Mouse (Mus musculus): ENCODE measurements around the gene Hoxb5.

Hoxb5 gene

DNA sequence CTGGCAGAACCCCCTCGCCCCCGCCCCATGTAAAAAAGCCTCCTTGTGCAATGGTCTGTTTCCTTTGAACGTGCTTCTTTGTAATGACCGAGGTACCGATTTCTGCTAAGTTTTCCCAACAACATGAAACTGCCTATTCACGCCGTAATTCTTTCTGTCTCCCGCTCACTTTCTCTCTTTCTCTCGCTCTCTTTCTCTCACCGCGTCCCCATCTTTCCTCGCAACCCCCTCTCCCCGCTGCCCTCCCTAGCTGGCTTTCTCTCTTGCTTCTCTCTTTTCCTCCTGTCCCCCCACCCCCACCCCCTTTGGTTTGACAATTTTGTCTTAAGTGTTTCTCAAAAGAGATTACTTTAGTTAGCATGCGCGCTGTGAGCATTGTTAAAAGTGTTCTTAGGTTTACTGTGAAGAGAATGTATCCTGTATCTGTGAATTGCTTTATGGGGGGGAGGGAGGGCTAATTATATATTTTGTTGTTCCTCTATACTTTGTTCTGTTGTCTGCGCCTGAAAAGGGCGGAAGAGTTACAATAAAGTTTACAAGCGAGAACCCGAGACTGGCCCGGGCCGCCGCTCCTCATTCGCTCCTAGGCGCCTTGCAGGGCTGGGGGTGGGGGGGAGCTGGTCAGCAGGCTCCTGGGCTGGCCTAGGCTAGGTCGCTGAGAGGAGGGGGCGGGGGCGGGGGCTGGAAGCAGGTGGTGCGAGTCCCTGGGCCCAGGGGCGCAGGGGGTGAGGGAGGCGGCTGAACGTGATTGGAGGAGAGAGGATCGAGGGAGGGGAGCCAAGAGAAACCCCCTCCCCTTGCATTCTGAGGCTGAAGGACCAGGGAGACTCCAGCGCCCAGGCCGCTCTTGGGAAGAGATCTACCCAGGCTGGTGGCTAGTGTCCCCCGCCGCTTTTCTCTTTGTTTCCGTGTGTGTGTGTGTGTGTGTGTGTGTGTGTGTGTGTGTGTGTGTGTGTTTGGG, 18.1 kb upstream of the Hoxb5 start:
- in situ Hi-C loops (cut with MboI; ENCODE audit: low pct_unique_long_range_greater_than_20kb in 1 of 2, low sequenced_read_pairs in 2 of 2, unreplicated experiment in 1 of 2): no loop called here

DNA sequence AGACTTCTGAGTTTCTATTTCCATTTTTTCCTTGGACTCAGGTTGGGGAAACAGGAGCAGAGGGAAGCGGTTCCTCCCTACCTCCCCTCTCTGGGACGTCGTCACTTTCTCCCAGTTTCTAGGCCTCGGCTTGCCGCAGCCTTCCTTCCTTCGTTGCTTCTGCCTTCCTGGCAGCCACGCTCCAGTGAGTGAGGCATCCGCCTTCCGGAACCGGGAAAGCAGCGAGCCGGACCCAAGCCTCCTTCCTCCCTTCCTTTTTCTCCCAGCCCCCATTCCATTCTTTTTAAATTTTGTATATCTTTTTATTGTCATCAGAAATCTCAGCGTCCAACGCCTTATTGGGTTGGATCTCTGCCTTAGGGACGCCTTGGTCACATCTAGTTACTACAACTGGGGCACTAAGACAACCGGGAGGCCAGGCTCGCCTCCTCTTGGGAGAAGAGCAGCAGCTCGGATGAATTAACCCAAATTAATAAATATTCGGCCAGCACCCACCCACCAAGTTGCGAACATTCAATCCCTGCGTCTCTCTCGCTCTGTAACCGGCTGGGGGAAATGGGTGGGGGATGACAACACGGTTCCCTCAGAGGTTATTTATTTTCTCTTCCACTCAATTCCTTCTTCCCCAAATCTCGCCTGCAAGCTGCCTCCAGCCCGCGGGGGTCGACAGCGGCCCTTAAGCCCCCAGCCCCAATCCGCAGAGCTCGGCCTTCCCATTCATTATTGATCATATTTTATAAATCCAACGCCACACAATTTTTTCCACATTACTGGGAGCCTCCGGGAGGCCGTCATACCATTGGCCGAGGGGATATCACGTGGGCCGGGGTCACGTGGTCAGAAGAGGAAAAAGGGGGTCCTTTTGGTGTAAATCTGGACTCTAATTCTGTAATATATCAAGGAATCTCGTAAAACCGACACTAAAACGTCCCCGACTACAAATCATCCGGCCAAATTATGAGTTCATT, 17.1 kb upstream of the Hoxb5 start, which contains the start of gene Hoxb7:
Hoxb7 (plus strand) TSS at position 853 of the 968 bp plus-strand sequence.
- in situ Hi-C loops (cut with MboI; ENCODE audit: low pct_unique_long_range_greater_than_20kb in 1 of 2, low sequenced_read_pairs in 2 of 2, unreplicated experiment in 1 of 2): no loop called here

DNA sequence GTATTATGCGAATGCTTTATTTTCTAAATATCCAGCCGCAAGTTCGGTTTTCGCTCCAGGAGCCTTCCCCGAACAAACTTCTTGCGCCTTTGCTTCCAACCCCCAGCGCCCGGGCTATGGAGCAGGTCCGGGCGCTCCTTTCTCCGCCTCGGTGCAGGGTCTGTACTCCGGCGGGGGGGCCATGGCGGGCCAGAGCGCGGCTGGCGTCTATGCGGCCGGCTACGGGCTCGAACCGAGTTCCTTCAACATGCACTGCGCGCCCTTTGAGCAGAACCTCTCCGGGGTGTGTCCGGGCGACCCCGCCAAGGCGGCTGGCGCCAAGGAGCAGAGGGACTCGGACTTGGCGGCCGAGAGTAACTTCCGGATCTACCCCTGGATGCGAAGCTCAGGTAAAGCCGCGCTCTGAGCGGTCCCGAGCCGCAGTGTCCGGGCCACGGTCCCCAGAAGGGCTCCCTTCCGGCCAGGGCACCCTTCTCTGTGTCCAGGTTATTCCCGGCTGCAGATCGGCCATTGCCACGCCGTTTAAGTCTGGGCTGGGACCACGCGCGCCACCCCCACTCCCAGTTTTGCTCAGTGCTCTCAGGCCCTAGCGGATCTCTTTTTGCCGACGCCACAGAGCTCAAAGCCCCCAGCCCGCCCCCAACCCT, 16.3 kb upstream of the Hoxb5 start:
- in situ Hi-C loops (cut with MboI; ENCODE audit: low pct_unique_long_range_greater_than_20kb in 1 of 2, low sequenced_read_pairs in 2 of 2, unreplicated experiment in 1 of 2): no loop called here

DNA sequence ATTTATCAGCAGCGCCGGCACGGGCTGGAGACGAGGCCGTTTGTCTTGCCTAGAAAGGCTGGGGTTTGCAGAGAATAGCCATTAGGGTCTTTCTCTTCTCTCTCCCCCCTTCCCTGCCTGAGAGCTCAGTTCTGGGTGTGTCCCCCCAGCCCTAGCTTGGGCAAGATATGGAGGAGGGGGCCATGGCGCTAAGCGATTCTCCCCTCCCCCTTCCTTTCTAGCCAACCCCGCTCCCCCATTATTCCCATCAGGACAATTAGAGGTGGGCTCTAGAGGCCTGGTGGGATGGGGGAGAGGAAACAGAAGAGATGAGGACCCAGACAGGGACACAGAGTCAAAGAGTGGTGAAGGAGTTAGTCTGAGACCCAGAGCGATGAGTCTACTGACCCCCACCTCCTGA, 15.7 kb upstream of the Hoxb5 start:
- in situ Hi-C loops (cut with MboI; ENCODE audit: low pct_unique_long_range_greater_than_20kb in 1 of 2, low sequenced_read_pairs in 2 of 2, unreplicated experiment in 1 of 2): no loop called here

DNA sequence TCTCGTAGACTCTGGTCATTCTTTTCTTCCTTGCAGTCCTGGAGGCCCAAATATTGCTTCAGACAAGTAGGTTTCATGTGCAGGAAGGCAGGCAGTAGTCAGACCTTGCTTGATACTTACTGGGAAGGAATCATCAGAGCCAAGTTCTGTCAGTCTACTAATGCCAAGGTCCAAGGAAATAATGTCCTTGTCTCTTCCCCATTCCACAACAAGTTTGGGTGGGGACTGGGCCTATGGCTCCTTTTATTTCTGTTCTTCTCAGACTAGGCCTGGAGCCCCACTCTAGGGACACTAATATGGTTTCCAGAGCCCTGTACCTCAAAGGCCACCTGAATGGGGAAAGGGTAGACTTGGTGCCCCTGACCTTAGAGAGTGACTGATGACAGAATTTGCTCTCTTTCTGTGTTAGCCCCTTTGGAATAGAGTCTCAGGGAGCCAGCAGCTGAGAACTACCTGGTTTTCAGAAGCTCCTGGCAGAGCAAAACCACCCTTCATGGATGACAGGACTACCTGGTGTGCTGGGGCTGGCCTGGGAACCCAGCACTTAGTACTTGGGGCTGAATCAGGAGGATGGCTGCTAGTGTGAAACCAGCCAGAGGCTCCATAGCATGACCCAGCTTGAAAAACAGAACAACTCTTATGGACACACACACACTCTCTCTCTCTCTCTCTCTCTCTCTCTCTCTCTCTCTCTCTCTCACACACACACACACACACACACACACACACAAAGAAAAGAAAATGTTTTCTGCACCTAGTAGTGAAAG, 14.5 kb upstream of the Hoxb5 start:
- in situ Hi-C loops (cut with MboI; ENCODE audit: low pct_unique_long_range_greater_than_20kb in 1 of 2, low sequenced_read_pairs in 2 of 2, unreplicated experiment in 1 of 2): no loop called here

DNA sequence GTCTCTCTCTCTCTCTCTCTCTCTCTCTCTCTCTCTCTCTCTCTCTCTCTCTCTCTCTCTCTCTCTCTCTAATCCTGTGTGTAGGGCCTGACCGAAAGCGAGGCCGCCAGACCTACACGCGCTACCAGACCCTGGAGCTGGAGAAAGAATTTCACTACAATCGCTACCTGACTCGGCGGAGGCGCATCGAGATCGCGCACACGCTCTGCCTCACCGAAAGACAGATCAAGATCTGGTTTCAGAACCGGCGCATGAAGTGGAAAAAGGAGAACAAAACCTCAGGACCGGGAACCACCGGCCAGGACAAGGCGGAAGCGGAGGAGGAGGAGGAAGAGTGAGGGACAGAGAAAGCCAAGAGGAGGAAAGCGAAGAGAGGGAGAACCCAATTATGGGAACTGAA, 13.8 kb upstream of the Hoxb5 start:
- in situ Hi-C loops (cut with MboI; ENCODE audit: low pct_unique_long_range_greater_than_20kb in 1 of 2, low sequenced_read_pairs in 2 of 2, unreplicated experiment in 1 of 2): no loop called here

DNA sequence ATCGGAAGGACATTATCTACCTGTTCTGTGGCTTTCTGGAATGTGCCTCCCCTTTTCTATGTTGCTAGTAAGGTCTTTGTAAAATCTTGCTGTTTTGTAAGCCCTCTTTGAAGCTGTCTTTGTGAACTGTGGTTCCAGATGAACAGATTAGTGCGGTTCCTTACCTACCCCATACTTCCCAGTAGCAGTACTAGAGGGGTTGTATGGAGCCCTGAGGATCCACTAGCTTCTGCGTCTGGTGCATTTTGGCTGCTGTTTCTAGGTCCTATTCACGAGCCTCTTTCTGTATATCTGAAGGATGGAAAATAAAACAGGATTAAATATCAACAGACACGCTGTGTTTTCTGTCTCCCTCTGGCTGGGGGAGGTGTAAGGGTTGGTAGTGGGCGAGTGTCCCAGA, 13.3 kb upstream of the Hoxb5 start:
- in situ Hi-C loops (cut with MboI; ENCODE audit: low pct_unique_long_range_greater_than_20kb in 1 of 2, low sequenced_read_pairs in 2 of 2, unreplicated experiment in 1 of 2): no loop called here

DNA sequence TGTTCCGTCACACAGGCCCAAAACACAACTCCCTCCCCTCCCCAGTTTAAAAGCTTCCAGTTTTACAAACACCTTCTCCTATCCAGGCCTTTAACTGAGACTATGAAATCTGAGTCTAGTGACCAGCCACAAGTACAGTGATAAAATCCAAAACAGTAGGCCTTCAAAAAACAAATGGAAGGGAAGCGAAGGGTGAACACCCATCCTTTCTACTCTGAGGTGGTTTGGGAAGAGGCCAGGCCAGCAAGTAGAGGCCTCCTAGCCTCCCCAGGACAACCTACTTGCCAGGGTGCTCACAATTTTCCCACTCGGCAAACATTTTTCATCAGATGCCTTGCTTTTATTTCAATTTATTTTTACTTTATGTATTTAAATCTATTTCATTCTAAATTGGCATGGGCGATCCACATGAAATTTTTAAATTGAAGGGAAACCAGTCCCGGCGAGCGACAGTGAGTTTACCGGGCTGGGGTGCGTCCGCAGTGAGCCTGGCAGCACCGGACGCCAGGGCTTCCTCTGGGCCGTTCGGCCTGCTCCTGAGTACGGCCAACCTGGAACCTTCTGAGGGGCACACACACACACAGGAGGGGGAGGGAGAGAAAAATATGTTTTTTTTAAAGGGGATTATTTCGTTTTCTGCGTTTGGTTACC, 12.3 kb upstream of the Hoxb5 start:
- in situ Hi-C loops (cut with MboI; ENCODE audit: low pct_unique_long_range_greater_than_20kb in 1 of 2, low sequenced_read_pairs in 2 of 2, unreplicated experiment in 1 of 2): no loop called here

DNA sequence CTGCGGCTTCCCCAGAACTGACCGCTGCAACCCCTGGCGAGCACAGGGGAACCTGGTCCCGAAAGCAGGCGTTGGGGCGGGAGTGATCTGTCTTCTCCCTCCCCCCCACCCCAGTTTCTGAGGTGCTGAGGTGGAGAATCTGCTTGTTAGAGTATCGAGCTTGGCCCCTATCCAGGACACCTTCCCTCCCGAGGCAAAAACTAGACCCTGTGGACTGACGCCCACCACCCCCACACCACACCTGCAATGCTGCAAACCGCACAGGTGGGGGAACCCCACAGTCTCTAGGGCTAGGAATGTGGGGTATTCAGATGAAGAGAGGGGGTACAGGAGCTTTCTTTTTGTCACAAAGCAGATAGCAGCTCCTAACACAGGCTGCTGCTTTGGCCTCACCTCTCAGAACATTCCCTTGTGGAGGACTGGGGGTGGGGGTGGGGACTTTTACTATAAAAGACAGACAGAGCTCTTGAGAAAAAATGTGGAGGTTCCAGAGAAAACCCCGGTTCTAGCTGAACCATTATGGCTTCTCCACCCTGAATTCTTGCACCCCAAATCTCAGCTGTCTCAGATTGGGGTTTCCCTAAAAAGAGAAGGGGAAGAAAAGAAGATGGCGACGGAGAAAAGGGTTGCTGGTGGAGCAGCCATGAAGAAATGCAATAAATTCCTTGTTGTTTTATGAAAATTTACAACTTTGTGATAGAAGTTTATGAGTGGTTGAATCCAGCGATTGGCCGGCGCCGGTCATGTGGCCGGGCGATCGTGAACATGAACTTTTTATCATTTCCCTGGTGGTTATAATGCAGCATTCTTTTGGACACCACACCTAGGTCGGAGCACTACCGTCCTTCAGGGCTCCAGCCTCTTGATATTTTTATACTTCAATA, 11.2 kb upstream of the Hoxb5 start, which contains the start of gene Hoxb6:
Hoxb6 (plus strand) TSS at position 796 of the 884 bp plus-strand sequence.
- in situ Hi-C loops (cut with MboI; ENCODE audit: low pct_unique_long_range_greater_than_20kb in 1 of 2, low sequenced_read_pairs in 2 of 2, unreplicated experiment in 1 of 2): no loop called here

DNA sequence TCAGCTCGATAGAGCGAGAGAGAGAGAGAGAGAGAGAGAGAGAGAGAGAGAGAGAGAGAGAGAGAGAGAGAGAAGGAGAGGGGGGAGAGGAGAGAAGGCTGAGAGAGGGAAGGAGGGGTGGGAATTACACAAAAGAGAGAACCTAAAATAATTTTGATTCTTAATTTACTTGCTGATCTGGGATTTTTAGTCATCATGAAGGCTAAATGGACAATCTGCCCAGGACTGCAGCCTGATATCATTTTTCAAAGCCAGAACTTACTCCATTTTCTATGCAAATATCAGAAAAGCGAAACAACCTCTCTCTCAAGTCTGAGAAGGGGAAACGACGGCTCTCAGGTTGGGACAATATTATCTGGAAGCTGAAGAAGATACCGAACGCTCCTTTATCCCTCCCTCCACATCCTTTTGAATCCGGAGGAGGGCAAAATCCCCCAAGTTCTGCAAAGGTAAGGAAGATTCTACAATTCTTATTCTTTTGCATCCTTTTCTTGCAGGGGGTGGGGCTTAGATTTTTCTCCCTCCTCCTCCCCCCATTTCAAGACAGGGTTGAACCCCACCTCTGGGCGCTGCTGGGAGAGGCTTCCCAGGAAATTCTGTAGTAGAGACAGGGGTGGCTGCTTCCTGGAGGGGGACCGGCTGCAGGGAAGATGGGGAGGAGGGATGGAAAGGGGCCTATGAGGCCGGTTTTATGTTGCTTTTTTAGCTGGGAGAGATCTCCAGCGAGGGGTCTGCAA, 10.4 kb upstream of the Hoxb5 start:
- in situ Hi-C loops (cut with MboI; ENCODE audit: low pct_unique_long_range_greater_than_20kb in 1 of 2, low sequenced_read_pairs in 2 of 2, unreplicated experiment in 1 of 2): no loop called here

DNA sequence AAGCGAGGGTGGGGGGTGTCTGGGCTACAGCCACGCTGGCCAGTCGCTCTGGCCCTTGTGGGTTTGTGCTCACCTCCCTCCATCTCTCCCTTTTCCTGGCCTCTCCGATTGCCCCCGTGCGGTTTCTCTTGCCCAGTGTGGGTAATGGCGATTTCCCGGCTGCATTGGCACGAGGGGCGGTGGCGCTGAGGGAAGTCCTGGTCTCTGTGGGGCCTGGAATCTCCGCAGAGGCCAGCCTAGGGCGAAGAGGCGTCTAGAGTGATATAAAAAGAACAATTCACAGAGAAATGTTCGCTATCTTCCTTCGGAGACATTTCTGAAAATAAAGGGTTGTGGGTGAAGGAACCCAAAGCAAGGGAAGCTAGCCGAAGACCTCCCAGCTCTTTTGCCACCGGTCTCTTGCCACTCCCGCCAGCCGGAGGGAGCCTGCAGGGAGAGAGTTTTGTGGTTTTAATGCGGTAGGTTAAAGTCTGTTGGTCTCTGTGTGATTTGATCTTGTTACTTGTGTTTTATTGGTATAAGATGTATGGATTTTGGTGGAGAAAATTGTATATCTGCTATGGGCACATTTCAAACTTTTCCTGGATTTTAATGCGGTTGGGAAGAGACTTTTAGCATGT, 9.7 kb upstream of the Hoxb5 start:
- in situ Hi-C loops (cut with MboI; ENCODE audit: low pct_unique_long_range_greater_than_20kb in 1 of 2, low sequenced_read_pairs in 2 of 2, unreplicated experiment in 1 of 2): no loop called here

DNA sequence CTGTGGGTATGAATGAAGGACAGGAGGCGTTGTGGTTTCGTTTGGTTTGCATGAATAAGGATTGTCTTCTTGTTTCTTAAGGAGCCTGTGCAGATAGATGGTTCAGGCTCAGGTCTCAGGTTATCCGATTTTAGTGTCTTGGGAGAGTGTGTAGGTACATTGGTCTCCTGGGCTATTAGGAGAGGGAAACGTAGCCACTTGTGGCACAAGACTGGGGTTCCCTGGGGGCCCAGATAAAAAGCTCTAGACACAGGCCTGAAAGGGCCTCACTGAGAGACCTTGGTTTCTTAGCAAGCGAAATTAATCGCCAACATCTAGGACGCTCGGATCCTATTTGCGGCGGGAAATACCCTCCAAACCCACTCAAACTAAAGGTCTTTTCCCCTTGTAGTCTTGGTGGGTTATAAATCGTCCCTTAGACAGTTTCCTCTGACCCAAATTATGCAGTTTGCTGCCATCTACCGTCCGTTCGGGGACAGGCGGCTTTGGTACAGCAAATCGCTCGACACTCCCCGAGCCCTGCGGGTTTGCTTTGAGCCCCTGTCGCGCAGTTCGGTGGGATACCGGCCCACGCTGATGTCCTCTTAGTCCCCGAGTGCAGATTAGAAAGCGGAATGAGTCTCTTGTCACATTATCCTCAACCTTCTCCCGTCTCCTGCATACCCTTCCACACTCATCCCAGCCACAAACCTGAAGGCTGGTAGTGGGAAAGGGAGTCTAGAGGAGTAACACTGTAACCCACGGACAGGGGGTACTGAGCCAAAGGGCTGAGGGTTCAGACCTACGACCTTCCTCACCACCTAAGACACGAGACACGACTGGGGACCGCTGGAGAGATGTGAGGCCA, 8.7 kb upstream of the Hoxb5 start:
- in situ Hi-C loops (cut with MboI; ENCODE audit: low pct_unique_long_range_greater_than_20kb in 1 of 2, low sequenced_read_pairs in 2 of 2, unreplicated experiment in 1 of 2): loop anchor here (5.0 kb wide), 1 partner anchor 43 kb away; no protein-coding TSS in a partner anchor

DNA sequence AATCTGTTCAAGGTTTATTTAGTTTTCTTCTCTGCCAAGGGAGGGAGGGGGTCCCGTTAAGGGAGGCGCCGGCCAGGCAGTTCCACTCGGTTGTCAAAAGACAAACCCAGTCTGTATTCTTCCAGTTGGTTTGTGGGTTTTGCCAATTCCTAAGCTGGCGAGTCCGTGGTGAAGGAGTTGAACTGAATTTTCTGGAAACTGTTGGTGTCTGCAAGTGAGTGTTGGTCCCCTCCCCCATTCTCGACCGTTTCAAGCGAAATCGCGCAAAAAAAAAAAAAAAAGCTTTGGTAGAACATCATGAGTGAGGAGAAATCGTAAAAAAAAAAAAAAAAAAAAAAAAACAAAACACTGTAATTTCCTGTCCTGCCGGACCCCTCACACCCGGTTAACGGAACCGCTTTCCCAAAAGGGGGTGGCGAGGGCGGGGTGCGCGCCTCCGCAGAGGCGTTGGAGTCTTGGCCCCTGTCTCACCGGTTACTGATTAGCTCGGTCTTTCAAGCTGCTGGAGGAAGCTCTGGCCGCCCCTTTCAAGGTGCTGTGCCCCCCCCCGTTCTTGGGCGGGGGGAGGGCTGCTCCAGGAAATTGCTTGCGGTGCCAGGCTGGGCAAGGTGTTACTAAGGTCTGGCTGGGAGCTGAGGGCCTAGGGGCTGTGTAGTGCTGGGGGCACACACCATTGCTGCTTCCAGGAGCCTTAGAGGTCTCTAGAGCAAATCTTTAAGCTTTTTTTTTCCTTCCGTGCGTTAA, 7.9 kb upstream of the Hoxb5 start:
- in situ Hi-C loops (cut with MboI; ENCODE audit: low pct_unique_long_range_greater_than_20kb in 1 of 2, low sequenced_read_pairs in 2 of 2, unreplicated experiment in 1 of 2): loop anchor here (5.0 kb wide), 1 partner anchor 42 kb away; no protein-coding TSS in a partner anchor

DNA sequence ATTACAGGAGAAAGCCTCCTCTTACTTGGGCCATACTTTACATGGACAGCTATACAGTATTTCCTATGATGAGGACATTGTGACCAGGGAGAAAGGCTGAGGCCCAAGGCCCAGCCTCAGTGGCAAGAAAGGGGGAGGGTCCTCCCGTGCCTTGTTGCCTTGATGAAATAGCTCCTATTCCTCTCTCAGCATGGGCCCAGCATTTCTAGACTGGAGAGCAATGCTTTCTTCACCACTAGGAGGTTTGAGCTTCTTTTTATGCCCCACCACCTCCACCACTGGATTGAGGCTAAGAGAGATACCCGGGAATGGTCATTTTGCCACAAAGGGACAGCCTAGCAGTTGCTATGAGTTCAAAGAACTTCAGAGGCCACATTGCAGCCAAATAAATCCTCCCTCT, 6.1 kb upstream of the Hoxb5 start:
- in situ Hi-C loops (cut with MboI; ENCODE audit: low pct_unique_long_range_greater_than_20kb in 1 of 2, low sequenced_read_pairs in 2 of 2, unreplicated experiment in 1 of 2): loop anchor here (5.0 kb wide), 1 partner anchor 40 kb away; no protein-coding TSS in a partner anchor

Data from mouse embryonic stem cell (cell line).